Mouse (Mus musculus): ENCODE measurements around the gene Ptprd.

- TF ChIP-seq CTCF (IDR thresholded peaks at IDR 0.05; ENCODE audit: extremely low read depth, insufficient read depth, insufficient read length, insufficient replicate concordance) (no peak), POLR2A (IDR thresholded peaks at IDR 0.05; ENCODE audit: low read depth, low read length) (no peak)
Measured at GRCm38 (mm10) chr4:77110894-77111293, 1100.9 kb downstream of the Ptprd start.
